Mouse (Mus musculus) heart, embryonic 14.5 days (tissue): Measurements from ENCODE around the gene Nckap5. TPM values are rescaled to one million over a fixed set of nuclear protein-coding genes. Genes with fewer than 3 reads are reported as not detected.

Experiments
- ATAC-seq: fragments of 200-750 bp; cut with Nextera tagmentation; 2 replicates; pipeline ENCODE4 v1.8.0; 2017; ENCODE audit warnings: low read depth, moderate TSS enrichment; ENCODE audit not compliant: insufficient number of reproducible peaks, insufficient read depth, low FRiP score
- H3K27ac ChIP-seq, 2 experiments: fragments of 200-500 bp in 1 of 2; fragments of 300-500 bp in 1 of 2; sonication (generic) in 1 of 2; replicated peaks in 1 of 2; 2 replicates each; pipeline ENCODE4 v1.5.1; 2012 to 2014; ENCODE audit warnings: low read depth in 2 of 2, low read length in 2 of 2, control low read depth in 1 of 2, mild to moderate bottlenecking in 1 of 2, mixed read lengths in 1 of 2; ENCODE audit not compliant: control insufficient read depth in 1 of 2, insufficient read depth in 1 of 2
- H3K27me3 ChIP-seq: fragments of 300-500 bp; sonication (generic); 2 replicates; pipeline ENCODE4 v1.6.1; 2014; ENCODE audit warnings: mild to moderate bottlenecking, low read length, control low read depth; ENCODE audit not compliant: control insufficient read depth, insufficient read depth
- H3K36me3 ChIP-seq: fragments of 300-500 bp; sonication (generic); 2 replicates; pipeline ENCODE4 v1.6.1; 2014; ENCODE audit warnings: mild to moderate bottlenecking, control low read depth, low read length, mixed read lengths; ENCODE audit not compliant: control insufficient read depth, insufficient read depth
- H3K4me1 ChIP-seq, 2 experiments: fragments of 200-500 bp in 1 of 2; fragments of 300-500 bp in 1 of 2; sonication (generic) in 1 of 2; 2 replicates each; pipeline ENCODE4 v1.6.1; 2012 to 2014; ENCODE audit warnings: low read length in 2 of 2, control low read depth in 1 of 2, mixed read lengths in 1 of 2; ENCODE audit not compliant: control insufficient read depth in 2 of 2, insufficient read depth in 2 of 2
- H3K4me2 ChIP-seq: fragments of 300-500 bp; sonication (generic); 2 replicates; pipeline ENCODE4 v1.6.1; 2014; ENCODE audit warnings: mild to moderate bottlenecking, low read length
- H3K4me3 ChIP-seq, 2 experiments: fragments of 200-500 bp in 1 of 2; fragments of 300-500 bp in 1 of 2; sonication (generic) in 1 of 2; 2 replicates each; pipeline ENCODE4 v1.5.1; 2012 to 2014; ENCODE audit warnings: low read length in 2 of 2, mild to moderate bottlenecking in 2 of 2, control low read depth in 1 of 2, low read depth in 1 of 2, moderate library complexity in 1 of 2; ENCODE audit not compliant: control insufficient read depth in 1 of 2, insufficient read depth in 1 of 2
- H3K9ac ChIP-seq: fragments of 300-500 bp; sonication (generic); 2 replicates; pipeline ENCODE4 v1.6.1; 2014; ENCODE audit warnings: mild to moderate bottlenecking, low read length
- H3K9me3 ChIP-seq: fragments of 300-500 bp; sonication (generic); 2 replicates; pipeline ENCODE4 v1.6.1; 2016; ENCODE audit warnings: low read length, control low read depth; ENCODE audit not compliant: control insufficient read depth
- WGBS: fragments of 180-500 bp; shearing (Covaris S2); extraction: QIAGEN DNeasy Blood & Tissue Kit; methylation state at CpG from one replicate; pipeline ENCODE4 v1.1.7; 2014; 5-methylcytosine and 5-hydroxymethylcytosine counted together
- polyA plus RNA-seq: library from polyadenylated mRNA; unstranded; fragments of >200 nt; fragmentation: Nextera tagmentation; extraction: Ambion mirVana; gene quantifications from 2 replicates; pipeline ENCODE4 v1.2.1, GENCODE M21; 2014

Nckap5 gene
- polyA plus RNA-seq, 1 experiment from 2014 or later = 9.4 TPM

- no peak overlapping the region for H3K4me2 ChIP-seq
- no peak for ATAC-seq
- WGBS = 58% methylated on average over 3 of the region's 3 CpGs
- no peak overlapping the region for H3K4me3 ChIP-seq
- no peak overlapping the region for H3K9ac ChIP-seq
- H3K4me1 ChIP-seq = no peaks in the 10 kb centered on the region
- H3K27me3 ChIP-seq = no peaks in the 10 kb centered on the region
- H3K27ac ChIP-seq = no peak overlapping the region
- H3K9me3 ChIP-seq = no peaks in the 10 kb centered on the region
- no peaks in the 10 kb centered on the region for H3K36me3 ChIP-seq
Observed at GRCm38 (mm10) chr1:125996540-125996939, 834.1 kb downstream of the Nckap5 start.

GRCm38 (mm10) chr1:125987803-125988202 is 842.8 kb downstream of the Nckap5 start:
- no peak overlapping the region for H3K4me3 ChIP-seq
- H3K27me3 ChIP-seq = no peaks in the 10 kb centered on the region
- H3K4me1 ChIP-seq = no peaks in the 10 kb centered on the region
- no peak overlapping the region for H3K27ac ChIP-seq
- ATAC-seq = no peak
- no peaks in the 10 kb centered on the region for H3K9me3 ChIP-seq
- H3K9ac ChIP-seq = no peak overlapping the region
- WGBS = 87% methylated on average over 3 of the region's 3 CpGs
- H3K4me2 ChIP-seq = no peak overlapping the region
- no peaks in the 10 kb centered on the region for H3K36me3 ChIP-seq

GRCm38 (mm10) chr1:125984570-125984969 is 846.0 kb downstream of the Nckap5 start:
- Histone ChIP-seq H3K9me3 (no peaks in the 10 kb centered on the region), H3K4me3 (no peak overlapping the region), H3K27ac (no peak overlapping the region), H3K27me3 (no peaks in the 10 kb centered on the region), H3K9ac (no peak overlapping the region), H3K36me3 (no peaks in the 10 kb centered on the region), H3K4me1 (no peaks in the 10 kb centered on the region), H3K4me2 (no peak overlapping the region)
- no peak for ATAC-seq
- WGBS = 44% methylated on average over 2 of the region's 2 CpGs

GRCm38 (mm10) chr1:125974649-125975048 is 856.0 kb downstream of the Nckap5 start:
- no peak overlapping the region for H3K4me2 ChIP-seq
- H3K27me3 ChIP-seq = no peaks in the 10 kb centered on the region
- no peak for ATAC-seq
- H3K9ac ChIP-seq = no peak overlapping the region
- no peaks in the 10 kb centered on the region for H3K9me3 ChIP-seq
- 79% methylated on average over 3 of the region's 3 CpGs for WGBS
- H3K27ac ChIP-seq = no peak overlapping the region
- H3K4me3 ChIP-seq = no peak overlapping the region
- no peaks in the 10 kb centered on the region for H3K36me3 ChIP-seq
- H3K4me1 ChIP-seq = no peaks in the 10 kb centered on the region

- no peak overlapping the region for H3K4me2 ChIP-seq
- no peak overlapping the region for H3K4me3 ChIP-seq
- H3K36me3 ChIP-seq = no peaks in the 10 kb centered on the region
- no peak overlapping the region for H3K9ac ChIP-seq
- no peaks in the 10 kb centered on the region for H3K9me3 ChIP-seq
- H3K4me1 ChIP-seq = no peaks in the 10 kb centered on the region
- no peaks in the 10 kb centered on the region for H3K27me3 ChIP-seq
- WGBS = 74% methylated on average over 6 of the region's 6 CpGs
- no peak for ATAC-seq
- H3K27ac ChIP-seq = no peak overlapping the region
Observed at GRCm38 (mm10) chr1:125971933-125972332, 858.7 kb downstream of the Nckap5 start.

GRCm38 (mm10) chr1:125967671-125968070 is 862.9 kb downstream of the Nckap5 start:
- H3K4me3 ChIP-seq = no peak overlapping the region
- H3K4me1 ChIP-seq = no peaks in the 10 kb centered on the region
- H3K27ac ChIP-seq = no peak overlapping the region
- WGBS = 76% methylated on average over 6 of the region's 6 CpGs
- H3K9me3 ChIP-seq = no peaks in the 10 kb centered on the region
- no peak for ATAC-seq
- H3K36me3 ChIP-seq = no peaks in the 10 kb centered on the region
- H3K4me2 ChIP-seq = no peak overlapping the region
- no peak overlapping the region for H3K9ac ChIP-seq
- H3K27me3 ChIP-seq = no peaks in the 10 kb centered on the region

- H3K27ac ChIP-seq = no peak overlapping the region
- H3K4me1 ChIP-seq = no peaks in the 10 kb centered on the region
- H3K4me2 ChIP-seq = no peak overlapping the region
- 38% methylated on average over 3 of the region's 3 CpGs for WGBS
- no peak overlapping the region for H3K9ac ChIP-seq
- H3K27me3 ChIP-seq = no peaks in the 10 kb centered on the region
- no peak for ATAC-seq
- H3K4me3 ChIP-seq = no peak overlapping the region
- H3K9me3 ChIP-seq = no peaks in the 10 kb centered on the region
- H3K36me3 ChIP-seq = no peaks in the 10 kb centered on the region
Observed at GRCm38 (mm10) chr1:125951026-125951425, 879.6 kb downstream of the Nckap5 start.

- no peak for ATAC-seq
- no peak overlapping the region for H3K27ac ChIP-seq
- H3K4me1 ChIP-seq = no peaks in the 10 kb centered on the region
- no peaks in the 10 kb centered on the region for H3K27me3 ChIP-seq
- no peak overlapping the region for H3K4me3 ChIP-seq
- 76% methylated on average over 6 of the region's 6 CpGs for WGBS
- no peak overlapping the region for H3K9ac ChIP-seq
- no peaks in the 10 kb centered on the region for H3K9me3 ChIP-seq
- H3K36me3 ChIP-seq = no peaks in the 10 kb centered on the region
- H3K4me2 ChIP-seq = no peak overlapping the region
Observed at GRCm38 (mm10) chr1:125949076-125949475, 881.5 kb downstream of the Nckap5 start.
